Mouse (Mus musculus): ENCODE results near the gene Gm21905. TPM values are rescaled to one million over a fixed set of nuclear protein-coding genes. Genes with fewer than 3 reads are reported as not detected.

Gm21905 gene
- polyA plus RNA-seq (2014; fragmentation: Illumina TruSeq; extraction: RNeasy Lipid Tissue Mini Kit (QIAGEN cat#74804); ENCODE audit: low read depth, low replicate concordance) = not detected

DNA sequence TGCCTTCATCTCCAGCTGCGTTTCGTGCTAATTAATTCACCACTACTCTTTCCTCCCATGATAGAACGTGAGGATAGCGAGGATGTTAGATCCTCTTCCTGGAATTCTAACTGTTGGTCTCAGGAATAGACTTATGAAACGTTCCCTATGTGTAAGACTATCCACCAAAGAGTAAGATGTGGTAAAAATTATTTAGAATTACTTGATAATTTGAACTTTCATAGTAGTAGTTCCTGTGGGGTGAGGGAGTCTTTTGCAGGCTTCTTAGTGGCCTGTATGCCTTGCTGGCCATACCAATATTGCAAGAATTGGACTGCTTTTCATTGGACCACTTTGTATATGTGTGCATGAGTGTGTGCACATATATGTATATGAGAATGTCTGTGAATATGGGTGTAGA, at the start of gene Gm21905:
Gene Gm21905 (minus strand): TSS at position 101 of the 400 bp plus-strand sequence.

DNA sequence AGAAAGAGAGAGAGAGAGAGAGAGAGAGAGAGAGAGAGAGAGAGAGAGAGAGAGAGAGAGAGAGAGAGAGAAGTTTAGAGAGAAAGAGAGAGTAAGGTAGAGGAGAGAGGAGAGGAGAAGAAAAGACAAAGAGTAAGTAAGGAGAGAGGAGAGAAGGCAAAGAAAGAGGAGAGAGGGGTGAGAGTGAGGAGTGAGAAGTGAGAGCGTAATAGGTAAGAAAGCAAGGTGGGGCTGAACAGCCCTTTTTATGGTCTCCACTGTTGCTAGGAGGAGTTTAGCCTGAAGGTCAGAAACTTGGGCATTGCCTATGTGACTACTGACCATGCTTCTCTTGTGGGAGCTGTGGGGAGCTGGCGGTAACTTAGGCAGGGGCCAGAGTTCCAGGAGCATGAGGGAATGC, 4.9 kb downstream of the Gm21905 start, which contains the start of gene Gm5108:
Gene Gm5108 (plus strand): TSS at position 301 of the 400 bp plus-strand sequence.

Other genes with a start within 250 kb of the Gm21905 start
- 19.1 TPM for gene Atp8a1, start 99.0 kb downstream of the Gm21905 start, polyA plus RNA-seq (2014; fragmentation: Illumina TruSeq; extraction: RNeasy Lipid Tissue Mini Kit (QIAGEN cat#74804); ENCODE audit: low read depth, low replicate concordance)
- gene Gm5108, start 4.8 kb downstream of the Gm21905 start, polyA plus RNA-seq (2014; fragmentation: Illumina TruSeq; extraction: RNeasy Lipid Tissue Mini Kit (QIAGEN cat#74804); ENCODE audit: low read depth, low replicate concordance) = not detected
- not detected for gene Grxcr1, start 85.4 kb upstream of the Gm21905 start, polyA plus RNA-seq (2014; fragmentation: Illumina TruSeq; extraction: RNeasy Lipid Tissue Mini Kit (QIAGEN cat#74804); ENCODE audit: low read depth, low replicate concordance)